Mouse (Mus musculus) adipose tissue, adult 10 weeks (tissue): ENCODE data around the gene Socs1. TPM values are rescaled to one million over a fixed set of nuclear protein-coding genes. Genes with fewer than 3 reads are reported as not detected.

Source experiments
- polyA plus RNA-seq: library from polyadenylated mRNA; stranded (reverse); fragments of 350-450 nt; fragmentation: Illumina TruSeq; extraction: RNeasy Lipid Tissue Mini Kit (QIAGEN cat#74804); gene quantifications from one replicate; pipeline ENCODE4 v1.2.3, GENCODE M21; 2014; ENCODE audit warnings: low read depth, low replicate concordance

Socs1 gene
- polyA plus RNA-seq, result 1.3 TPM

GRCm38 (mm10) chr16:10785371-10786231 lies at the start of gene Socs1:
TSS of gene Socs1 (minus strand) at chr16:10785536.

GRCm38 (mm10) chr16:10812865-10813371 lies 27.6 kb upstream of the Socs1 start, which contains the start of gene Gm11172:
TSS of gene Gm11172 (plus strand) at chr16:10812915.

GRCm38 (mm10) chr16:10805789-10806527 lies 20.6 kb upstream of the Socs1 start, which contains the start of gene Prm1:
TSS of gene Prm1 (minus strand) at chr16:10805839.

GRCm38 (mm10) chr16:10796034-10796433 lies 10.7 kb upstream of the Socs1 start, which contains the start of gene Prm2:
TSS of gene Prm2 (minus strand) at chr16:10796134.

GRCm38 (mm10) chr16:10790702-10791101 lies 5.4 kb upstream of the Socs1 start, which contains the start of gene Prm3:
TSS of gene Prm3 (minus strand) at chr16:10790914.

GRCm38 (mm10) chr16:10788271-10788670 lies 2.9 kb upstream of the Socs1 start, which contains the start of gene Tnp2:
TSS of gene Tnp2 (minus strand) at chr16:10788660.

Other genes starting within 250 kb of the Socs1 start
- gene Dexi, start 242.5 kb downstream of the Socs1 start, polyA plus RNA-seq, result 16.6 TPM
- 15.9 TPM for gene Clec16a, start 240.2 kb downstream of the Socs1 start, polyA plus RNA-seq
- gene Tnp2, start 3.1 kb upstream of the Socs1 start, polyA plus RNA-seq, result 226 TPM
- gene Prm3, start 5.4 kb upstream of the Socs1 start, polyA plus RNA-seq, result 18.0 TPM
- gene Prm2, start 10.6 kb upstream of the Socs1 start, polyA plus RNA-seq, result 615 TPM
- 307 TPM for gene Prm1, start 20.3 kb upstream of the Socs1 start, polyA plus RNA-seq
- not detected for gene Gm11172, start 27.4 kb upstream of the Socs1 start, polyA plus RNA-seq
- gene Rmi2, start 49.5 kb upstream of the Socs1 start, polyA plus RNA-seq, result 0.07 TPM